In genomic region chr6:6856316-6856715, GRCm38 (mm10) we compare ENCODE assay signal across 17 mouse cellular contexts. TPM values are rescaled to one million over a fixed set of nuclear protein-coding genes. Genes with fewer than 3 reads are reported as not detected.
A peak's percentile ranks its signal among the peaks of the same experiment; 100 is the strongest.
DNase-seq lines count a peak whose midpoint lies in the region; ATAC-seq and TF ChIP-seq lines count a peak whose summit lies in the region.
"Had no signal": no experiment of that assay in that cellular context is flagged by ENCODE, and none has a peak within 500 bp of the region (broad histone marks: within the 10 kb centered on the region; RNA-seq: fewer than 3 reads in every experiment).

No protein-coding gene starts in this region.

- peaks cover 7% of the 10 kb centered on the region; the same call in 1 of the 2 replicates for H3K4me1 ChIP-seq in heart, embryonic 11.5 days (ENCODE audit: control insufficient read depth, insufficient read depth, low read length)
- H3K4me1 ChIP-seq in embryonic facial prominence, embryonic 11.5 days (ENCODE audit: control insufficient read depth, insufficient read depth, low read length) = peaks cover 3% of the 10 kb centered on the region; the same call in 1 of the 2 replicates
- peaks cover 9% of the 10 kb centered on the region; the same call in 1 of the 2 replicates for H3K4me1 ChIP-seq in forebrain, postnatal 0 days (ENCODE audit: insufficient read depth)
- no peaks in the 10 kb centered on the region for H3K4me1 ChIP-seq in midbrain, embryonic 16.5 days (ENCODE audit: control insufficient read depth, insufficient read depth, low read length)
- H3K4me1 ChIP-seq: liver, embryonic 15.5 days had no signal

- H3K27ac ChIP-seq in heart, embryonic 11.5 days (ENCODE audit: low read depth, low read length) = no peak overlapping the region
- H3K27ac ChIP-seq in embryonic facial prominence, embryonic 11.5 days (replicated peaks; ENCODE audit: low read depth, low read length) = peak overlapping the region; percentile 65
- H3K27ac ChIP-seq in forebrain, postnatal 0 days (ENCODE audit: low read depth, low read length) = peak overlapping the region; percentile 85
- no peak overlapping the region for H3K27ac ChIP-seq in midbrain, embryonic 16.5 days (ENCODE audit: low read length)
- H3K27ac ChIP-seq: liver, embryonic 15.5 days; neural tube, embryonic 13.5 days had no signal

- no peak overlapping the region for H3K4me2 ChIP-seq in heart, embryonic 11.5 days
- H3K4me2 ChIP-seq in embryonic facial prominence, embryonic 11.5 days (ENCODE audit: low read depth, low read length) = peak overlapping the region; percentile 39
- H3K4me2 ChIP-seq in forebrain, postnatal 0 days (ENCODE audit: low read depth) = peak overlapping the region; percentile 53
- peak overlapping the region; percentile 37 for H3K4me2 ChIP-seq in midbrain, embryonic 16.5 days (ENCODE audit: low read length)
- H3K4me2 ChIP-seq: liver, embryonic 15.5 days; neural tube, embryonic 13.5 days had no signal

- intact Hi-C loops in heart, postnatal 36 days (cut with DNase I) = no loop called here

- no peaks in the 10 kb centered on the region for H3K9me3 ChIP-seq in heart, embryonic 11.5 days (replicated peaks; ENCODE audit: control insufficient read depth, low read length)
- H3K9me3 ChIP-seq in embryonic facial prominence, embryonic 11.5 days (replicated peaks; ENCODE audit: control insufficient read depth, low read length) = no peaks in the 10 kb centered on the region
- H3K9me3 ChIP-seq in forebrain, postnatal 0 days (ENCODE audit: low read length) = no peaks in the 10 kb centered on the region
- no peaks in the 10 kb centered on the region for H3K9me3 ChIP-seq in midbrain, embryonic 16.5 days (replicated peaks; ENCODE audit: control insufficient read depth, low read length, poor library complexity, severe bottlenecking)
- H3K9me3 ChIP-seq: liver, embryonic 15.5 days; neural tube, embryonic 13.5 days had no signal

- no peak for TF ChIP-seq CTCF in forebrain, postnatal 0 days (IDR thresholded peaks at IDR 0.05; ENCODE audit: low read depth)

- WGBS in heart, embryonic 11.5 days (ENCODE audit: insufficient replicate concordance) = under 1% methylated on average over 20 of the region's 20 CpGs
- under 1% methylated on average over 20 of the region's 20 CpGs for WGBS in embryonic facial prominence, embryonic 11.5 days
- under 1% methylated on average over 20 of the region's 20 CpGs for WGBS in forebrain, postnatal 0 days
- under 1% methylated on average over 20 of the region's 20 CpGs for WGBS in midbrain, embryonic 16.5 days

- H3K4me3 ChIP-seq in heart, embryonic 11.5 days (ENCODE audit: low read depth, low read length) = 0 out of 2 replicates have a peak overlapping the region, but pooled peaks have one; percentile 1
- H3K4me3 ChIP-seq in embryonic facial prominence, embryonic 11.5 days (ENCODE audit: low read depth, low read length) = peak overlapping the region; percentile 17
- peak overlapping the region; percentile 50 for H3K4me3 ChIP-seq in forebrain, postnatal 0 days (ENCODE audit: low read depth, low read length)
- H3K4me3 ChIP-seq in midbrain, embryonic 16.5 days (ENCODE audit: low read depth, low read length) = no peak overlapping the region
- H3K4me3 ChIP-seq: liver, embryonic 15.5 days; neural tube, embryonic 13.5 days had no signal

- no peaks in the 10 kb centered on the region for H3K36me3 ChIP-seq in heart, embryonic 11.5 days (ENCODE audit: control insufficient read depth, insufficient read depth, low read length)
- H3K36me3 ChIP-seq in embryonic facial prominence, embryonic 11.5 days (replicated peaks; ENCODE audit: control insufficient read depth, insufficient read depth, low read depth, low read length) = no peaks in the 10 kb centered on the region
- H3K36me3 ChIP-seq in forebrain, postnatal 0 days (ENCODE audit: insufficient read depth) = no peaks in the 10 kb centered on the region
- no peaks in the 10 kb centered on the region for H3K36me3 ChIP-seq in midbrain, embryonic 16.5 days (ENCODE audit: control insufficient read depth, insufficient read depth, low read length)
- H3K36me3 ChIP-seq: liver, embryonic 15.5 days; neural tube, embryonic 13.5 days had no signal

- no peak for ATAC-seq in heart, embryonic 11.5 days (replicated peaks; ENCODE audit: insufficient number of reproducible peaks, low FRiP score, low TSS enrichment)
- ATAC-seq in embryonic facial prominence, embryonic 11.5 days (replicated peaks; ENCODE audit: insufficient number of reproducible peaks, low FRiP score, low TSS enrichment, low read depth) = no peak
- ATAC-seq in forebrain, postnatal 0 days = no peak
- no peak for ATAC-seq in midbrain, embryonic 16.5 days
- ATAC-seq: activated CD4-positive, CD25-positive, alpha-beta regulatory T cell, adult 4 months had no signal

- DNase-seq in heart, postnatal 36 days = no peak
- DNase-seq in embryonic facial prominence, embryonic 11.5 days (ENCODE audit: low spot score) = peak; percentile 62
- peak; percentile 41 for DNase-seq in forebrain, postnatal 0 days
- no peak for DNase-seq in kidney, postnatal 14 days
- no peak for DNase-seq in right cerebral cortex, postnatal 25 days
- no peak for DNase-seq in liver
- DNase-seq: heart, postnatal 4 days had no signal

- H3K9ac ChIP-seq in heart, embryonic 11.5 days (ENCODE audit: low read depth, low read length) = no peak overlapping the region
- H3K9ac ChIP-seq in embryonic facial prominence, embryonic 11.5 days (replicated peaks; ENCODE audit: low read length) = peak overlapping the region; percentile 44; the same call in 1 of the 2 replicates
- H3K9ac ChIP-seq in forebrain, postnatal 0 days = peak overlapping the region; percentile 65
- H3K9ac ChIP-seq in midbrain, embryonic 16.5 days (ENCODE audit: low read depth, low read length) = no peak overlapping the region
- H3K9ac ChIP-seq: liver, embryonic 15.5 days; neural tube, embryonic 13.5 days had no signal

- peaks cover 93% of the 10 kb centered on the region for H3K27me3 ChIP-seq in heart, embryonic 11.5 days (ENCODE audit: control insufficient read depth, insufficient read depth, low read length)
- H3K27me3 ChIP-seq in embryonic facial prominence, embryonic 11.5 days (ENCODE audit: control insufficient read depth, insufficient read depth, low read length) = peaks cover 30% of the 10 kb centered on the region
- peaks cover 43% of the 10 kb centered on the region for H3K27me3 ChIP-seq in forebrain, postnatal 0 days (ENCODE audit: insufficient read depth, low read length)
- peaks cover 64% of the 10 kb centered on the region for H3K27me3 ChIP-seq in midbrain, embryonic 16.5 days (ENCODE audit: control insufficient read depth, insufficient read depth, low read depth, low read length)

RNA-seq across cellular contexts. Expression of gene Dlx6, which starts 6.8 kb away (rescaled TPM):
- 0.47 TPM in 1 of 2 replicates, not detected in the other for polyA plus RNA-seq in heart, embryonic 11.5 days (2014; fragmentation: Nextera tagmentation; extraction: Ambion mirVana)
- not detected for total RNA-seq in heart, postnatal 36 days (2021)
- 3.2 and 5.1 TPM in 2 replicates for polyA plus RNA-seq in embryonic facial prominence, embryonic 11.5 days (2014; fragmentation: Nextera tagmentation; extraction: Ambion mirVana)
- total RNA-seq in forebrain, postnatal 0 days (2014; rRNA removed) = 19.7 and 28.9 TPM in 2 replicates
- polyA plus RNA-seq in forebrain, postnatal 0 days (2015; fragmentation: Nextera tagmentation; extraction: Ambion mirVana) = 3.7 and 4.9 TPM in 2 replicates
- 1.3 and 3.0 TPM in 2 replicates for polyA plus RNA-seq in midbrain, embryonic 16.5 days (2015; fragmentation: Nextera tagmentation; extraction: Ambion mirVana)
- total RNA-seq: common myeloid progenitor, adult 5-6 weeks; granulocyte monocyte progenitor cell, adult 5-6 weeks; heart, postnatal 4 days had no signal
- polyA plus RNA-seq: activated CD4-positive, CD25-positive, alpha-beta regulatory T cell, adult 4 months; C2C12; kidney, embryonic 14.5 days; liver, embryonic 15.5 days; neural tube, embryonic 13.5 days; thymus, postnatal 0 days had no signal

RNA-seq across cellular contexts. Expression of gene Dlx5, which starts 25.6 kb away (rescaled TPM):
- 0.93 and 1.2 TPM in 2 replicates for polyA plus RNA-seq in heart, embryonic 11.5 days (2014; fragmentation: Nextera tagmentation; extraction: Ambion mirVana)
- total RNA-seq in heart, postnatal 36 days (2021) = under 1 TPM; 0.19 TPM
- 54.5 and 63.8 TPM in 2 replicates for polyA plus RNA-seq in embryonic facial prominence, embryonic 11.5 days (2014; fragmentation: Nextera tagmentation; extraction: Ambion mirVana)
- 6.5 and 12.9 TPM in 2 replicates for total RNA-seq in forebrain, postnatal 0 days (2014; rRNA removed)
- 47.2 and 51.3 TPM in 2 replicates for polyA plus RNA-seq in forebrain, postnatal 0 days (2015; fragmentation: Nextera tagmentation; extraction: Ambion mirVana)
- polyA plus RNA-seq in midbrain, embryonic 16.5 days (2015; fragmentation: Nextera tagmentation; extraction: Ambion mirVana) = 9.7 and 20.7 TPM in 2 replicates
- total RNA-seq: common myeloid progenitor, adult 5-6 weeks; granulocyte monocyte progenitor cell, adult 5-6 weeks had no signal
- polyA plus RNA-seq: activated CD4-positive, CD25-positive, alpha-beta regulatory T cell, adult 4 months; C2C12; liver, embryonic 15.5 days had no signal

Comparison
In these comparisons a context has a peak if more than half of its experiments do, and no peak if none do; other contexts are left out.
1. H3K27ac ChIP-seq: peak in embryonic facial prominence, embryonic 11.5 days (single experiment) and forebrain, postnatal 0 days (single experiment); none in heart, embryonic 11.5 days (single experiment) and midbrain, embryonic 16.5 days (single experiment).
2. H3K9ac ChIP-seq: peak in embryonic facial prominence, embryonic 11.5 days (single experiment) and forebrain, postnatal 0 days (single experiment); none in heart, embryonic 11.5 days (single experiment) and midbrain, embryonic 16.5 days (single experiment).
3. DNase-seq: peak in embryonic facial prominence, embryonic 11.5 days (single experiment) and forebrain, postnatal 0 days (single experiment); none in heart, postnatal 36 days (0 of 2), kidney, postnatal 14 days (single experiment), right cerebral cortex, postnatal 25 days (single experiment) and liver (single experiment).